Mouse (Mus musculus): ENCODE measurements around the gene Taf15. TPM values are rescaled to one million over a fixed set of nuclear protein-coding genes. Genes with fewer than 3 reads are reported as not detected.

Gene Taf15
- polyA plus RNA-seq, 1 experiment, result 21.1 TPM

GRCm38 (mm10) chr11:83468765-83469164 is 4.1 kb upstream of the Taf15 start:
- H3K9me3 ChIP-seq (ENCODE audit: control insufficient read depth, low read length), result no peaks in the 10 kb centered on the region
- TF ChIP-seq GATA1 (IDR thresholded peaks at IDR 0.05; ENCODE audit: low read length) (no peak), TAL1 (IDR thresholded peaks at IDR 0.05; ENCODE audit: low read length) (no peak)
- peaks cover 52% of the 10 kb centered on the region for H3K27me3 ChIP-seq (ENCODE audit: control insufficient read depth)
- no peaks in the 10 kb centered on the region for H3K36me3 ChIP-seq (ENCODE audit: control insufficient read depth)
- peaks cover 12% of the 10 kb centered on the region for H3K4me1 ChIP-seq (ENCODE audit: control insufficient read depth)
- H3K4me3 ChIP-seq (replicated peaks), result no peak overlapping the region

- Histone ChIP-seq H3K27me3 (ENCODE audit: control insufficient read depth) (peaks cover 22% of the 10 kb centered on the region), H3K9me3 (ENCODE audit: control insufficient read depth, low read length) (no peaks in the 10 kb centered on the region), H3K36me3 (ENCODE audit: control insufficient read depth) (peaks cover 17% of the 10 kb centered on the region), H3K4me1 (ENCODE audit: control insufficient read depth) (peaks cover 24% of the 10 kb centered on the region), H3K4me3 (replicated peaks) (peak overlapping the region; percentile 98)
- TF ChIP-seq TAL1 (IDR thresholded peaks at IDR 0.05; ENCODE audit: low read length) (no peak), GATA1 (IDR thresholded peaks at IDR 0.05; ENCODE audit: low read length) (no peak)
Measured at GRCm38 (mm10) chr11:83471766-83472165, 1.1 kb upstream of the Taf15 start.

DNA sequence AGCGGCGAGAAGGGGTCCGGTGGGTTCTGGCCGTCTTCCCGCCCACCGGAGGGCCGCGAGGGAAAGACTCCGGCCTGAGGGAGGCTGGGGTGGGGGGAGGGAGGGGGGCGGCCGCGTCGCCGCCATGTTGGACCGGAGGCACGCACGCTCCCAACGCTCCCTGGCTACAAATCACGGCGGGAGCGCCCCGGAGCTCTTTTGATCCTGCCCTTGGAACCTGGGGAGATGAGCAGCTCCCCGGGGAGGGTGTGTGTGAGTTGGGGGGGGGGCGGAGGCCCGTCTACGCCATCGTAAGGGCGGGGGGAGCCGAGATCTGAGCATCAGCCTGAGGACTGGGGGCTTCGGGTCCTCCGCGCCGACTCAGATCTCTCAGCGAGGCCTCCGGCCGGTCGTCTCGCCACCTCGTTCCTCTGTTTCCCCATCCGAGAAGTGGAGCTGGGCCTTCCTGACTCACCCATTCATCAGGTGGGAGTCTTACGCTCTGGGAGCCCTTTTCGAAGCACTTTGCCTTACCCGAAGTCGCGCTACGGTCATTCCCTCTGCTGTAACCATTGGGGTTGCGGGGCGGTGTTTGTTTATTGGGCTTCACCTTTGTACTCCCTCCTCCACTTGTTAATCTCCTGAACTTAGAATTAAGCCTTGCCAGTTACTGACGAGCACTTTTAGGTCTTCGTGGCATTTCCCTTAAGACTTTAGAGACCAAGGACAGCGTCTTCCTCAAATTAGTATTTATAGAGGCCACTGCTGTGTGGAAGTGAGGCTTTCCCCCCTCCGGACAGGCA is 540 bp downstream of the Taf15 start:
- Histone ChIP-seq H3K4me1 (ENCODE audit: control insufficient read depth) (peaks cover 24% of the 10 kb centered on the region), H3K36me3 (ENCODE audit: control insufficient read depth) (peaks cover 31% of the 10 kb centered on the region), H3K27me3 (ENCODE audit: control insufficient read depth) (peaks cover 10% of the 10 kb centered on the region), H3K4me3 (replicated peaks) (peak overlapping the region; percentile 98), H3K9me3 (ENCODE audit: control insufficient read depth, low read length) (no peaks in the 10 kb centered on the region)
- TF ChIP-seq GATA1 (IDR thresholded peaks at IDR 0.05; ENCODE audit: low read length) (no peak), TAL1 (IDR thresholded peaks at IDR 0.05; ENCODE audit: low read length) (no peak)

GRCm38 (mm10) chr11:83491488-83491887 is 18.6 kb downstream of the Taf15 start:
- TF ChIP-seq GATA1 (IDR thresholded peaks at IDR 0.05; ENCODE audit: low read length), result no peak
- no peak for TF ChIP-seq TAL1 (IDR thresholded peaks at IDR 0.05; ENCODE audit: low read length)
- Histone ChIP-seq H3K9me3 (ENCODE audit: control insufficient read depth, low read length) (no peaks in the 10 kb centered on the region), H3K27me3 (ENCODE audit: control insufficient read depth) (no peaks in the 10 kb centered on the region), H3K4me1 (ENCODE audit: control insufficient read depth) (no peaks in the 10 kb centered on the region), H3K4me3 (replicated peaks) (no peak overlapping the region), H3K36me3 (ENCODE audit: control insufficient read depth) (peaks cover 77% of the 10 kb centered on the region)

DNA sequence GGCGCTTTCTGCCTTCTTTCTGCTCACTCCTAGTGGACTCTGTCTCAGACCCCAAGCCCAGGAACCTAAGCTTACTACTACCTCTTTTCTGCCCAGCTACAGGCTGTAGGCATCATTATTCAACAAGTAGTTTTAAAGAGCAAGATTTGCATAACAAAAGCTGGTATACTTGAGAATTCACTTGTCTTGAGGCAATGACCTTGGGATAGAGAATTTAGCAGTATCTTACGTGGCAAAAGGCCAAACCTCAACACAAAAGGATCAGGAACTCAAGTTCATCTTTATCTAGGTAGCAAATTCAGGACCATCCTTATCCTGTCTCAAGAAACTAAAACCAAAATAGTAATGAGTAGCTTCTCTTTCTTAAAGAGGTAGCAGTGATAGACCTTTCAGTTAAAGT is 22.7 kb downstream of the Taf15 start:
- no peaks in the 10 kb centered on the region for H3K9me3 ChIP-seq (ENCODE audit: control insufficient read depth, low read length)
- no peaks in the 10 kb centered on the region for H3K4me1 ChIP-seq (ENCODE audit: control insufficient read depth)
- TF ChIP-seq GATA1 (IDR thresholded peaks at IDR 0.05; ENCODE audit: low read length) (no peak), TAL1 (IDR thresholded peaks at IDR 0.05; ENCODE audit: low read length) (no peak)
- no peak overlapping the region for H3K4me3 ChIP-seq (replicated peaks)
- peaks cover 76% of the 10 kb centered on the region for H3K36me3 ChIP-seq (ENCODE audit: control insufficient read depth)
- H3K27me3 ChIP-seq (ENCODE audit: control insufficient read depth), result no peaks in the 10 kb centered on the region

DNA sequence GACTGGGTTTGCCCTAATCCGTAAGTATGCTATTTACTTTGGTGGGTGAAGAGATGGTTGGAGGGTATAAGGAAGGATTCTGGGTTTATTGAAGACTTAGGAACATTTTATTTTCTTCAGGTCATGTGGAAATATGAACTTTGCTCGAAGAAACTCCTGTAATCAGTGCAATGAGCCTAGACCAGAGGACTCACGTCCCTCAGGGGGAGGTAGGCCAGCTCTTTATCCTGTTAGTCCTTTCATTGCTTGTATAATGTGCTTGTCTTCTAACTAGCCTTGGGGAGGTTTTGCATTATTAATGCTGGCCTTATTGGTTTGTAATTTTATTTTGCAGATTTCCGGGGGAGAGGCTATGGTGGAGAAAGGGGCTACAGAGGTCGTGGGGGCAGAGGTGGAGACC is 31.4 kb downstream of the Taf15 start:
- Histone ChIP-seq H3K4me3 (replicated peaks) (no peak overlapping the region), H3K9me3 (ENCODE audit: control insufficient read depth, low read length) (no peaks in the 10 kb centered on the region), H3K36me3 (ENCODE audit: control insufficient read depth) (peaks cover 90% of the 10 kb centered on the region), H3K27me3 (ENCODE audit: control insufficient read depth) (no peaks in the 10 kb centered on the region), H3K4me1 (ENCODE audit: control insufficient read depth) (no peaks in the 10 kb centered on the region)
- TF ChIP-seq TAL1 (IDR thresholded peaks at IDR 0.05; ENCODE audit: low read length), result no peak
- no peak for TF ChIP-seq GATA1 (IDR thresholded peaks at IDR 0.05; ENCODE audit: low read length)

GRCm38 (mm10) chr11:83509521-83509920 is 36.6 kb downstream of the Taf15 start:
- Histone ChIP-seq H3K27me3 (ENCODE audit: control insufficient read depth) (no peaks in the 10 kb centered on the region), H3K4me1 (ENCODE audit: control insufficient read depth) (no peaks in the 10 kb centered on the region), H3K36me3 (ENCODE audit: control insufficient read depth) (peaks cover 41% of the 10 kb centered on the region), H3K4me3 (replicated peaks) (no peak overlapping the region), H3K9me3 (ENCODE audit: control insufficient read depth, low read length) (no peaks in the 10 kb centered on the region)
- no peak for TF ChIP-seq TAL1 (IDR thresholded peaks at IDR 0.05; ENCODE audit: low read length)
- no peak for TF ChIP-seq GATA1 (IDR thresholded peaks at IDR 0.05; ENCODE audit: low read length)

DNA sequence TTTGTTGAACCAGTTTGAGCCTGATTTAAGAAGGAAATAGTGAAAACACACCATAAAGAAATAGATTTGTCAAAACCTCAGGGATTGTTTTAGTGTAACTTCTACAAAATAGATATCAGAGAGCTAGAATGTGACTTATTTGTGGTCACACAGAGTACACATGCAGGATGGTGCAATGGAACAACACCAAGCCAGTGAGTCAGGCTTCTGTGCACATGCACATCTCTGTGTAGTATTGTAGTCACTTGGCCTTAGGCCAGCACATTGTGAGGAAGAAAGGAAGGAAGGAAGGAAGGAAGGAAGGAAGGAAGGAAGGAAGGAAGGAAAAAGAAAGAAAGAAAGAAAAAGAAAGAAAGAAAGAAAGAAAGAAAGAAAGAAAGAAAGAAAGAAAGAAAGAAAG is 44.3 kb downstream of the Taf15 start:
- Histone ChIP-seq H3K4me3 (replicated peaks) (no peak overlapping the region), H3K4me1 (ENCODE audit: control insufficient read depth) (no peaks in the 10 kb centered on the region), H3K9me3 (ENCODE audit: control insufficient read depth, low read length) (no peaks in the 10 kb centered on the region), H3K27me3 (ENCODE audit: control insufficient read depth) (no peaks in the 10 kb centered on the region), H3K36me3 (ENCODE audit: control insufficient read depth) (no peaks in the 10 kb centered on the region)
- TF ChIP-seq TAL1 (IDR thresholded peaks at IDR 0.05; ENCODE audit: low read length), result no peak
- no peak for TF ChIP-seq GATA1 (IDR thresholded peaks at IDR 0.05; ENCODE audit: low read length)

GRCm38 (mm10) chr11:83518371-83518770 is 45.5 kb downstream of the Taf15 start:
- Histone ChIP-seq H3K9me3 (ENCODE audit: control insufficient read depth, low read length) (no peaks in the 10 kb centered on the region), H3K36me3 (ENCODE audit: control insufficient read depth) (no peaks in the 10 kb centered on the region), H3K4me1 (ENCODE audit: control insufficient read depth) (no peaks in the 10 kb centered on the region), H3K4me3 (replicated peaks) (no peak overlapping the region), H3K27me3 (ENCODE audit: control insufficient read depth) (no peaks in the 10 kb centered on the region)
- no peak for TF ChIP-seq GATA1 (IDR thresholded peaks at IDR 0.05; ENCODE audit: low read length)
- no peak for TF ChIP-seq TAL1 (IDR thresholded peaks at IDR 0.05; ENCODE audit: low read length)
